Mouse (Mus musculus) thymus, adult 2 months (tissue): Measurements from ENCODE around the gene Olfr1291-ps1. TPM values are rescaled to one million over a fixed set of nuclear protein-coding genes. Genes with fewer than 3 reads are reported as not detected.

ENCODE experiments used
- DNase-seq: peaks from one replicate; pipeline ENCODE4 v3.0.0; 2021
- H3K27ac ChIP-seq: fragments of 200-500 bp; 2 replicates; pipeline ENCODE4 v1.5.1; 2012; ENCODE audit warnings: low read length, control low read depth; ENCODE audit not compliant: control insufficient read depth, insufficient read depth
- H3K27me3 ChIP-seq: fragments of 200-500 bp; 2 replicates; pipeline ENCODE4 v1.6.1; 2012; ENCODE audit warnings: mild to moderate bottlenecking, low read length, moderate library complexity, mixed read lengths; ENCODE audit not compliant: control insufficient read depth, insufficient read depth
- H3K36me3 ChIP-seq: fragments of 200-500 bp; 2 replicates; pipeline ENCODE4 v1.6.1; 2012; ENCODE audit warnings: mild to moderate bottlenecking, low read length, moderate library complexity; ENCODE audit not compliant: control insufficient read depth, insufficient read depth
- H3K4me1 ChIP-seq: fragments of 200-500 bp; replicated peaks from 2 replicates; pipeline ENCODE4 v1.6.1; 2012; ENCODE audit warnings: low read length; ENCODE audit not compliant: control insufficient read depth, insufficient read depth
- H3K4me3 ChIP-seq: fragments of 200-500 bp; 2 replicates; pipeline ENCODE4 v1.5.1; 2012; ENCODE audit warnings: mild to moderate bottlenecking, low read length, control low read depth, moderate library complexity; ENCODE audit not compliant: control insufficient read depth, insufficient read depth
- CTCF ChIP-seq: fragments of 200-500 bp; IDR thresholded peaks from 2 replicates; pipeline ENCODE4 v1.5.1; 2012; ENCODE audit warnings: mild to moderate bottlenecking, control low read depth, low read length, moderate library complexity, borderline replicate concordance; ENCODE audit not compliant: control insufficient read depth, poor library complexity, insufficient read depth; ENCODE audit errors: extremely low read depth
- POLR2A ChIP-seq: fragments of 200-500 bp; IDR thresholded peaks from 2 replicates; pipeline ENCODE4 v1.6.1; 2012; ENCODE audit warnings: mild to moderate bottlenecking, low read length, control low read depth, moderate library complexity; ENCODE audit not compliant: control insufficient read depth, poor library complexity, insufficient read depth; ENCODE audit errors: extremely low read depth
- WGBS: fragments of 180-500 bp; shearing (Covaris S2); methylation state at CpG from one replicate; pipeline ENCODE4 v1.1.7; 2018; 5-methylcytosine and 5-hydroxymethylcytosine counted together
- polyA plus RNA-seq: library from polyadenylated mRNA; depleted of rRNA; stranded (reverse); fragments of >200 nt; gene quantifications from 2 replicates; pipeline ENCODE4 v1.2.3, GENCODE M21; 2012; rRNA removed

Gene Olfr1291-ps1
- polyA plus RNA-seq, 1 experiment = not detected

DNA sequence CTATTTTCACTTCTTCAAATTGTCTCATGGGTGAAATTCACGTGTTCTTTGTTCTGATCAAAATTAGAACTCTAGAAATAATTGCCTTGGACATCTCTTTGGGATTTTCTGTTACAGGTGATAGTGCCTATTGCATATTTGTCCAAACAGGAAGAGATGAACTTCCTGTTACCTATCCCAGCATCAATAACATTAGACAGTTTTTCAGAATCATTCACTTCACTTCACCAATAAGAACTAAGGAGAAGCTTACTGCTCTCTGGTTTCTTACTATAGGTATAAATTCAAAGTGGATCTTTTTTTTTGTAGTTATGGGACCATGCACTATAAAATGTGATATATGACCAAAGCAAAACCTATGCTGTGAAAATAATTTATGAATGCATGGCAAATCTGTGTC is 43.2 kb downstream of the Olfr1291-ps1 start, which contains the start of gene Olfr1294:
Gene Olfr1294 (minus strand): TSS at position 101 of the 400 bp plus-strand sequence.
- TF ChIP-seq POLR2A (no peak), CTCF (no peak)
- Histone ChIP-seq H3K36me3 (no peaks in the 10 kb centered on the region), H3K27ac (no peak within 1 kb of the TSS), H3K4me3 (no peak within 1 kb of the TSS), H3K4me1 (no peaks in the 10 kb centered on the region), H3K27me3 (no peaks in the 10 kb centered on the region)
- no peak for DNase-seq
- 44% methylated on average over 1 of the region's 1 CpGs for WGBS

Other genes starting within 250 kb of the Olfr1291-ps1 start
- not detected in 2 replicates for gene Olfr1276, start 242.7 kb upstream of the Olfr1291-ps1 start, polyA plus RNA-seq
- not detected in 2 replicates for gene Olfr1277, start 223.1 kb upstream of the Olfr1291-ps1 start, polyA plus RNA-seq
- gene Olfr1278, start 207.0 kb upstream of the Olfr1291-ps1 start, polyA plus RNA-seq = not detected in 2 replicates
- gene Olfr1279, start 196.5 kb upstream of the Olfr1291-ps1 start, polyA plus RNA-seq = not detected in 2 replicates
- gene Olfr1280, start 183.2 kb upstream of the Olfr1291-ps1 start, polyA plus RNA-seq = not detected in 2 replicates
- not detected in 2 replicates for gene Olfr1281, start 170.7 kb upstream of the Olfr1291-ps1 start, polyA plus RNA-seq
- gene Olfr1282, start 161.1 kb upstream of the Olfr1291-ps1 start, polyA plus RNA-seq = not detected in 2 replicates
- not detected in 2 replicates for gene Olfr1283, start 130.4 kb upstream of the Olfr1291-ps1 start, polyA plus RNA-seq
- gene Olfr1284, start 121.7 kb upstream of the Olfr1291-ps1 start, polyA plus RNA-seq = not detected in 2 replicates
- not detected in 2 replicates for gene Olfr1286, start 74.1 kb upstream of the Olfr1291-ps1 start, polyA plus RNA-seq
- not detected in 2 replicates for gene Olfr1287, start 48.0 kb upstream of the Olfr1291-ps1 start, polyA plus RNA-seq
- not detected in 2 replicates for gene Olfr1288, start 23.1 kb upstream of the Olfr1291-ps1 start, polyA plus RNA-seq
- not detected in 2 replicates for gene Olfr1289, start 16.4 kb upstream of the Olfr1291-ps1 start, polyA plus RNA-seq
- not detected in 2 replicates for gene Olfr1290, start 3.4 kb upstream of the Olfr1291-ps1 start, polyA plus RNA-seq
- gene Olfr1293-ps, start 28.0 kb downstream of the Olfr1291-ps1 start, polyA plus RNA-seq = not detected in 2 replicates
- gene Olfr1294, start 43.1 kb downstream of the Olfr1291-ps1 start, polyA plus RNA-seq = not detected in 2 replicates
- not detected in 2 replicates for gene Olfr1295, start 72.5 kb downstream of the Olfr1291-ps1 start, polyA plus RNA-seq
- not detected in 2 replicates for gene Olfr1297, start 129.3 kb downstream of the Olfr1291-ps1 start, polyA plus RNA-seq
- not detected in 2 replicates for gene Olfr1298, start 152.0 kb downstream of the Olfr1291-ps1 start, polyA plus RNA-seq
- not detected in 2 replicates for gene Olfr1299, start 164.2 kb downstream of the Olfr1291-ps1 start, polyA plus RNA-seq